Mouse (Mus musculus): ENCODE measurements at regions not wholly inside any gene's neighbourhood (a gene's known extent, or its start where the extent isn't known, plus 50 kb on each side); places are given as distances from the start of the nearest gene placed in this dataset.

DNA sequence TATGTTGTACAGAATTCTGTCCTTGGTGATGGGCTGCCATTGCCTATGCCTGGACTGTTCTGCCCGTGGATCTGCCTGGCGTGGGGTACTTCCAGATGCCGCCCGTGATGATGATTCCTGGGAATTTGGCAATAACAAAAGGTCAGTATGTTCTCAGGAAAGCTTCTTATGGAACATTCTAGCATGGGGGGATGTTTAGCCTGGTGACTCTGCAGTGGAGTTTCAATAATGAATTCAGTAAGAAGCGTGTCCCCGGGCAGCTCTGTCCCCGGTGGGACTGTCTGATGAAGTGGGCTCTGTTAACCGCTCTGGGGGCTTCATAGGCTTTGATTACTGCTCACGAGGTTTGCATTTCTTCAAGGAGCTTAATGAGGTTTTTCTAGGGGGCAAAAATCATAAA is 252.9 kb upstream of the Daam1 start:
- TF ChIP-seq CTCF (IDR thresholded peaks at IDR 0.05; ENCODE audit: low read depth) (no peak), EP300 (IDR thresholded peaks at IDR 0.05; ENCODE audit: low read depth) (no peak)
- Histone ChIP-seq H3K36me3 (replicated peaks; ENCODE audit: control insufficient read depth, insufficient read depth, low read depth) (no peaks in the 10 kb centered on the region), H3K27ac (no peak overlapping the region), H3K27me3 (ENCODE audit: control insufficient read depth, insufficient read depth, low read length) (no peaks in the 10 kb centered on the region), H3K4me2 (ENCODE audit: low read depth) (no peak overlapping the region), H3K9me3 (ENCODE audit: control insufficient read depth, low read length) (no peaks in the 10 kb centered on the region), H3K4me3 (ENCODE audit: insufficient read depth in 1 of 2, low read depth in 2 of 2, low read length in 2 of 2) (no peak overlapping the region), H3K4me1 (replicated peaks; ENCODE audit: control insufficient read depth in 2 of 2, insufficient read depth in 2 of 2, low read length in 1 of 2) (no peaks in the 10 kb centered on the region; a peak in 1 of 4 replicates), H3K9ac (replicated peaks) (no peak overlapping the region)
- DNase-seq (ENCODE audit: low read depth in 3 of 3, low spot score in 3 of 3) (no peak), ATAC-seq (ENCODE audit: insufficient read depth) (no peak)
- WGBS (ENCODE audit: insufficient replicate concordance): 74% methylated on average over 9 of the region's 9 CpGs

DNA sequence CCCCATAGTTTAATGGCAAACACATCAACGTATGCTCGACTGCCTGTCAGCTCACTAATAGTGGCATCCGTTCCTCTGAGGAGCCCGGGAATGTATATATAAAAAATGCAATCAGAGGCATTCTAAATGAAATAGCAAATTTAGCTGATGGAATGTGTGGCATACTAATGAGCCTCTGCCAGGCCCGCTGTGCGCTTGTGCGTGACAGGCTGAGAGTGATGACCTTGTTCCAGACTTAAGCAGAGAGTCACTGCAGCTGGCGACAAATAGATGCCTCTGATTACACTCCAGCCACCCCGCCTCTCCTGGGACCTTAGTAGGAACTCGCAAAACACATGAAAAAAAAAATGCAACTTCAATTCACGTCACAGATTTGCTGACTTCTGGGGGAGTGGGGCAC is 252.0 kb upstream of the Daam1 start:
- no peaks in the 10 kb centered on the region for H3K9me3 ChIP-seq (ENCODE audit: control insufficient read depth, low read length)
- DNase-seq (ENCODE audit: low read depth in 3 of 3, low spot score in 3 of 3): no peak
- H3K4me2 ChIP-seq (ENCODE audit: low read depth): no peak overlapping the region
- 60% methylated on average over 11 of the region's 11 CpGs for WGBS (ENCODE audit: insufficient replicate concordance)
- no peak for ATAC-seq (ENCODE audit: insufficient read depth)
- H3K36me3 ChIP-seq (replicated peaks; ENCODE audit: control insufficient read depth, insufficient read depth, low read depth): no peaks in the 10 kb centered on the region
- TF ChIP-seq EP300 (IDR thresholded peaks at IDR 0.05; ENCODE audit: low read depth) (no peak), CTCF (IDR thresholded peaks at IDR 0.05; ENCODE audit: low read depth) (no peak)
- H3K4me3 ChIP-seq (ENCODE audit: insufficient read depth in 1 of 2, low read depth in 2 of 2, low read length in 2 of 2): no peak overlapping the region
- no peak overlapping the region for H3K27ac ChIP-seq
- no peaks in the 10 kb centered on the region for H3K27me3 ChIP-seq (ENCODE audit: control insufficient read depth, insufficient read depth, low read length)
- no peak overlapping the region for H3K9ac ChIP-seq (replicated peaks)
- no peaks in the 10 kb centered on the region; a peak in 1 of 4 replicates for H3K4me1 ChIP-seq (replicated peaks; ENCODE audit: control insufficient read depth in 2 of 2, insufficient read depth in 2 of 2, low read length in 1 of 2)

DNA sequence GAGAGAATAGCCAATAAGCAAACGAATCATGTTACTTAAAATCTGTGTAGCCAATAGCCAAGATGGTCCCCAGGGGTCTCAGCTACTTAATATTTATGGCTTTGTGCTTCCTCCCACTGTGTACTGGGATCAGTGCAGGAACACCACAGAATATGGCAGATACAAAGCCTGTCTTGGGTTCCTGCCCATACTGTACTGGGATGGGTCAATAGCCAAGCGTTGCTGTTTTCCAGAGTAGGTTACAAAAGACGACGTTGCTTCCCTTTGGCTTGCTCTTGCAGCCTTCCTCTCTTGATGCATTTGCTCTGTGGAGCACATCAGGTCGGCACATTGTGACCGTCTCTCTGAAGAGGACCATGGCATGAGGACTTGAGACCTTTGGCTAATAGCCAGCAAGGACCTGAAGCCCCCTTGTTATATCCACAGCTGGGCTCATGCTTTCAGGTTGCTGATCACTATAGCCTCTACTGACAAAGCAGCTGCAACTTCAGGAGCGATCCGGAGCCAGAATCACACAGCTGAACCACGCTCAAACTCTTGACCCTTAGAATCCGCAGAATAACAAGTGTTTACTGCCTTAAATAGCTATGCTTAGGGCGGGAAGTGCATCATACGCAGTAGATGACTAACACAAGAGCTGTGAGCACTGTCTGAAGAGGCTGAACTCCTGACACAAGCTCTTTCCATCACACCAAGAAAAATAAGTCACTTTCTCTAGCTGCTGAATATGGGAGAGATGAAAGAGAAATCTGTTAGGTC is 250.2 kb upstream of the Daam1 start:
- no peak overlapping the region for H3K9ac ChIP-seq (replicated peaks)
- DNase-seq (ENCODE audit: low read depth in 3 of 3, low spot score in 3 of 3): no peak

DNA sequence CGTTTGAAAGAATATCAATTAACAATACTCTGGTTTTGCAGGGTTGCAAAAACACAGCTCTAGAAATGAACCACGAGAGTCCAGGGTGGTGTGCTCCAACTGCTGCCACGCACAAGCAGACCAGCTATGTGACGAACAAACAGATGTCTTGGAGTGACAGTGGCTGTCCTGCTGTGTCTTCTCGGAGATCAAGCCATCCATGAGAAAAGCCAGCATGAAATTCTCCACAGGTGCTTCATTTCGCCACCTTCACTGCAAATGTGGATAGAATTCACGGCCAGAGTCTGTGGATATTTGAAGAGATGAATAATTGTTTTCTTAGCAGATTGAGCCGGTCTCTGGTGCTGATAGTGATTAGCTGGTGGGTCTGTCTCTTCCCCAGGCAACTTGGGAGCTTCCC is 246.3 kb upstream of the Daam1 start:
- H3K9ac ChIP-seq (replicated peaks): no peak overlapping the region
- H3K36me3 ChIP-seq (replicated peaks; ENCODE audit: control insufficient read depth, insufficient read depth, low read depth): no peaks in the 10 kb centered on the region
- no peak for TF ChIP-seq EP300 (IDR thresholded peaks at IDR 0.05; ENCODE audit: low read depth)
- TF ChIP-seq CTCF (IDR thresholded peaks at IDR 0.05; ENCODE audit: low read depth): no peak
- no peak overlapping the region for H3K27ac ChIP-seq
- ATAC-seq (ENCODE audit: insufficient read depth) (no peak), DNase-seq (ENCODE audit: low read depth in 3 of 3, low spot score in 3 of 3) (no peak)
- no peaks in the 10 kb centered on the region for H3K4me1 ChIP-seq (replicated peaks; ENCODE audit: control insufficient read depth in 2 of 2, insufficient read depth in 2 of 2, low read length in 1 of 2)
- no peaks in the 10 kb centered on the region for H3K9me3 ChIP-seq (ENCODE audit: control insufficient read depth, low read length)
- no peak overlapping the region for H3K4me2 ChIP-seq (ENCODE audit: low read depth)
- no peaks in the 10 kb centered on the region for H3K27me3 ChIP-seq (ENCODE audit: control insufficient read depth, insufficient read depth, low read length)
- H3K4me3 ChIP-seq (ENCODE audit: insufficient read depth in 1 of 2, low read depth in 2 of 2, low read length in 2 of 2): no peak overlapping the region
- WGBS (ENCODE audit: insufficient replicate concordance): 57% methylated on average over 8 of the region's 8 CpGs

More for the DNA sequence above, 250.2 kb upstream of the Daam1 start:
- Histone ChIP-seq H3K27me3 (ENCODE audit: control insufficient read depth, insufficient read depth, low read length) (no peaks in the 10 kb centered on the region), H3K4me2 (ENCODE audit: low read depth) (no peak overlapping the region), H3K9me3 (ENCODE audit: control insufficient read depth, low read length) (no peaks in the 10 kb centered on the region), H3K36me3 (replicated peaks; ENCODE audit: control insufficient read depth, insufficient read depth, low read depth) (no peaks in the 10 kb centered on the region), H3K4me3 (ENCODE audit: insufficient read depth in 1 of 2, low read depth in 2 of 2, low read length in 2 of 2) (no peak overlapping the region), H3K27ac (no peak overlapping the region), H3K4me1 (replicated peaks; ENCODE audit: control insufficient read depth in 2 of 2, insufficient read depth in 2 of 2, low read length in 1 of 2) (no peaks in the 10 kb centered on the region)
- 64% methylated on average over 12 of the region's 12 CpGs for WGBS (ENCODE audit: insufficient replicate concordance)
- TF ChIP-seq CTCF (IDR thresholded peaks at IDR 0.05; ENCODE audit: low read depth) (no peak), EP300 (IDR thresholded peaks at IDR 0.05; ENCODE audit: low read depth) (no peak)
- no peak for ATAC-seq (ENCODE audit: insufficient read depth)

DNA sequence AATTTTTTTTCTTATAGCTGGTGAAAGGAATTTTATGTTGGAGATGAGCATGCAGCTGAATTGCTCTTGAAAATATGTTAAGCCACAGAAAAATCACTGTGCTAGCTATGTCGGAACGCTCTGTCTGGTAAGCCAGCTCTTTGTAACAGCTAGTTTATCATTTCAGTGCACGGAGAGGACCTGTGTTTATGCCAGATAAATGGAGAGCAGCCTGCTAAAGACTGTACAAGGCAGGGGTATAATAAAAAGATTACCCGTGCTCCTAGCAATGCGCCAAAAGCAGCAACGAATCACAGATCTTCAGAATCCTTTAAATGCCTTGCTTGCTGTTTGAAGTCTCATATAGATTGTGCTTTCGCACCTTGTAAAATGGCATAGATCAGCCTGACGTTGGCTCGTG is 232.2 kb upstream of the Daam1 start:
- Histone ChIP-seq H3K4me3 (ENCODE audit: insufficient read depth in 1 of 2, low read depth in 2 of 2, low read length in 2 of 2) (no peak overlapping the region), H3K27ac (no peak overlapping the region), H3K4me1 (replicated peaks; ENCODE audit: control insufficient read depth in 2 of 2, insufficient read depth in 2 of 2, low read length in 1 of 2) (no peaks in the 10 kb centered on the region), H3K9me3 (ENCODE audit: control insufficient read depth, low read length) (no peaks in the 10 kb centered on the region), H3K9ac (replicated peaks) (no peak overlapping the region), H3K4me2 (ENCODE audit: low read depth) (no peak overlapping the region), H3K36me3 (replicated peaks; ENCODE audit: control insufficient read depth, insufficient read depth, low read depth) (no peaks in the 10 kb centered on the region), H3K27me3 (ENCODE audit: control insufficient read depth, insufficient read depth, low read length) (no peaks in the 10 kb centered on the region)
- no peak for ATAC-seq (ENCODE audit: insufficient read depth)
- no peak for TF ChIP-seq CTCF (IDR thresholded peaks at IDR 0.05; ENCODE audit: low read depth)
- TF ChIP-seq EP300 (IDR thresholded peaks at IDR 0.05; ENCODE audit: low read depth): no peak
- 66% methylated on average over 9 of the region's 9 CpGs for WGBS (ENCODE audit: insufficient replicate concordance)
- no peak for DNase-seq (ENCODE audit: low read depth in 3 of 3, low spot score in 3 of 3)

Measured in liver, embryonic 14.5 days (tissue).